Mouse (Mus musculus) frontal cortex, postnatal 36 days (tissue): ENCODE data around the gene Clec11a.

Experiments
- DNase-seq, 2 experiments: peaks; one replicate each; pipeline ENCODE4 v3.0.0; 2022; ENCODE audit warnings: low spot score in 2 of 2

Clec11a gene

DNA sequence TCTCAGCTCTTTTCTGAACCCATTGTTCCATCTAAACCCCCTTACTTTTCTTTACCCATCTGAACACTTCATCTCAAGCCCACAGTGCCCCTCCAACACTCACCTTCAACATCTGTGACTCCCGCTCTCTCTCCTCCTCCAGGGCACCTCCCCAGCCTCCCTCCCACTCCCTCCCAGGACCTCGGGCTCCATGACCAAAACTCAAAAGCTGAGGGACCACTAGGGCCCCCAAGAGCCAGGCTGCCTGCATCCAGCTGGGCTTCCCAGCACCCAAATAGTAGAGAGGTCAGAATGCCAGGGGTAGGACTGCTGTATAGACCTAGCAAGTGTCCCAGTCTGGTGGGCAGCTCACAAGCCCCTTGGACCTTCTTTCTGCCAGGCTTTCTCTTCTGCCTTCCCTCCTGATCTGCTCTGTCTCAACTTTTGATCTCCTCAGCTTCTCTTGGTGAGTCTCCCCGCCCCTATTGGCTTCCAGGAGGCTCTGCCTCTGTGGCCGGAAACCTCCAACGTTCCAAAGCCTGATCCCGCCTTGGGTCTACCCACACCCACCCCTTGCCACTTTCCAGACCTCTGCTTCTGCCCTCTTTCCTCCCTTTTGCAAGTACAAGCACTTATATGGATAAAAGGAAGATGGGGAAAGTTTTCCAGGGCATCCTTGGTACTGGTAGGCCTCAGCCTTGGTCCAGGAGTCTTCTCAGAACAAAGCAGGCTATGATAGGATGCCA, at the start of gene Clec11a:
Clec11a (minus strand) TSS at position 387 of the 725 bp plus-strand sequence.
- DNase-seq: no peak

- DNase-seq: no peak
Observed at GRCm38 (mm10) chr7:44355411-44355810, 48.7 kb upstream of the Clec11a start.

DNA sequence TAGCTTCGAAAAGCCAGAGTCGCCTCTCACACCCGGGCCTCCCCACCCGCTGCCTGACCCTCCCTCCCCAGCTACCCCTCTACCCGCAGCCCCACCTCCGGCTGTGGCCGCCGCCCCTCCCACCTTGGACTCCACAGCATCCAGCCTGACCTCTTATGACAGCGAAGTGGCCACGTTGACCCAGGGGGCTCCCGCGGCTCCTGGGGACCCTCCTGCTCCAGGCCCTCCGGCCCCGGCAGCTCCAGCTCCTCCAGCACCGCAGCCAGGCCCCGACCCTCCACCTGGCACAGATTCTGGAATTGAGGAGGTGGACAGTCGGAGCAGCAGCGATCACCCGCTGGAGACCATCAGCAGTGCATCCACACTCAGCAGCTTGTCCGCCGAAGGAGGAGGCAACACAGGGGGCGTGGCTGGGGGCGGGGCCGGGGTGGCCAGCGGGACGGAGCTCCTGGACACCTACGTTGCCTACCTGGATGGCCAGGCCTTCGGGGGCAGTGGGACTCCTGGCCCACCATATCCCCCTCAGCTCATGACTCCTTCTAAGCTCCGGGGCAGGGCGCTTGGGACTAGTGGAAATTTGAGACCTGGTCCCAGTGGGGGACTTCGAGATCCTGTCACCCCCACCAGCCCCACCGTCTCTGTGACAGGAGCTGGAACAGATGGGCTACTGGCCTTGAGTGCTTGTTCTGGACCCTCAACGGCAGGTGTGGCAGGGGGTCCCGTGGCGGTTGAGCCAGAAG, 47.1 kb upstream of the Clec11a start:
- no peak for DNase-seq

- no peak for DNase-seq
Observed at GRCm38 (mm10) chr7:44352750-44353600, 46.3 kb upstream of the Clec11a start.

- no peak for DNase-seq
Observed at GRCm38 (mm10) chr7:44351881-44352749, 45.4 kb upstream of the Clec11a start.

- DNase-seq: peak; percentile 83 to 93
Observed at GRCm38 (mm10) chr7:44350957-44351711, 44.4 kb upstream of the Clec11a start.

DNA sequence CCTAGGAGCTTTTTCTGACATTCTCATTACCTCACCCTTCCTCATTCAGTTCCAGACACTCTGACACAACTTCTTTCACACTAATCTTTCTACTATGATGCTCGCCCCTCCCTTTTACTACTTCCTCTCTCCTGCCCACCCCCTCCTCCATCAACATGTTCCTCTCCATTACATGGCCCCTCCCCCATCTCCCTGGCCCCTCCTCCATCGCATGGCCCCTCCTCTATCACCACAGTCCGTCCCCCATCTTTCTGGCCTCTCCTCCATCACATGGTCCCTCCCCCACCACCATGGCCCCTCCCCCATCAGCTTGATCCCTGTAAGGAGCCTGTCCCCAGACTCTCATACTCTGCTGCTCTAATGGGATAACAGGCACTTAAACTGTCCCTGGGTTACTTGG, 42.3 kb upstream of the Clec11a start:
- no peak for DNase-seq

DNA sequence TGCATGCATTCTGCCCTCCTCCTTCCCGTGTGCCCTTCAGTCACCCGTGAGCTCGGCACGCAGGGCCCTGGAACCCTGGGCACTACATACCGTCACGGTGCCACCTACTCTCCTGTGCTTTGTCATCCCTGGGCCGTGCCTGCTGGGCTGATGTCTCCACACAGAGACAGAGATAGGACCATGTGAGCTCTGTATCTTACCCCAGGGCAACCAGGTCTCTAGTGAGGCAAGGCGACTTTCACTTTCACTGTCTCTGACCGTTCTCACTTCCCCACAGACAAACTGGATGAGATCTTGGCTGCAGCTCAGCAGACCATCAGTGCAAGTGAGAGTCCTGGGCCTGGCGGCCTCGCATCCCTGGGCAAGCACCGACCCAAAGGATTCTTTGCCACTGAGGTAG, 37.9 kb upstream of the Clec11a start:
- no peak for DNase-seq

DNA sequence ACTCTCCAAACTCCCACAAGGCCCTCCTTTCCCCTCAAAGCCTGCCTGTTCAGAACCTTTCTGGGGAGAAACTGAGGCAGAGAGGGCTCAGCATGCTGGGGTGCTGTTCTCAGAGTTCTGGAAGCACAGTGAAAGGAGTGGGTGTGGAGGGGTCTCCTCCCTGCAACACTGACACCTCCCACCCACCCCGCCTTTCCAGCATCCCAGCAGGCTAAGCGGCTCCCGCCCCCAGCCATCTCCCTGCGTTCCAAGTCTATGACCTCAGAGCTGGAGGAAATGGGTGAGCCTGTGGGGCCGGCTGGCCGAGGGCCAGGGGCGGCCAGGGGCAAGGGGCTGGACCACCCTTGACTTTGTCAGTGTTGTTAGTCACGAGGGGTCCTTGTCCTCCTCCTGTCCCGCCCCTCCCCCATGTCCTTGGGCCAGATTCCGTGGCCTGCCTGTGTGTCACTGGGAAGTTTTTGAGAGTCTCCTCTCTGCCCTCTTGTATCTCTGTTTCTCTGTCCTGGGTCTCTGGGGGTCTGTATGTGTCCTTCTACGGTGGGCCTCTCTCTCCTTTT, 36.8 kb upstream of the Clec11a start:
- no peak for DNase-seq

GRCm38 (mm10) chr7:44341714-44342113, 35.0 kb upstream of the Clec11a start:
- DNase-seq: no peak

DNA sequence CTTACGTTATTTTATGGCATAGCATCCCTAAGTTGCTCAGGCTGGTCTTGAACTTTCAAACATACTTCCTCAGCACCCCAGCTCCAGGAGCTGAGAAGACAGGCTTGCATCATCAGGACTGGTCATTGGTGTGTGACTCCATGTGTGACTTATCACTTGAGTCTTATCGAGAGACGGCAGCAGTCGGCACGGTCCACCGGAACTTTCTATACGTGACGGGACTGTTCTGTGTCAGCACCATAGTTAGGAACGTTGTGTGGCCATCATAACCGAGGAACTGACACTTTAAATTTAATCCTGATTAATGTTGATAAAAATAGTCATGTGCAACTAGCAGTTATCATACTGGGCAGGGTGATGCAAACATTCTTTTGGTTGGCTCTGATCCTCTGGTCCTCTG, 34.4 kb upstream of the Clec11a start:
- DNase-seq: no peak

GRCm38 (mm10) chr7:44340226-44340625, 33.5 kb upstream of the Clec11a start:
- no peak for DNase-seq

DNA sequence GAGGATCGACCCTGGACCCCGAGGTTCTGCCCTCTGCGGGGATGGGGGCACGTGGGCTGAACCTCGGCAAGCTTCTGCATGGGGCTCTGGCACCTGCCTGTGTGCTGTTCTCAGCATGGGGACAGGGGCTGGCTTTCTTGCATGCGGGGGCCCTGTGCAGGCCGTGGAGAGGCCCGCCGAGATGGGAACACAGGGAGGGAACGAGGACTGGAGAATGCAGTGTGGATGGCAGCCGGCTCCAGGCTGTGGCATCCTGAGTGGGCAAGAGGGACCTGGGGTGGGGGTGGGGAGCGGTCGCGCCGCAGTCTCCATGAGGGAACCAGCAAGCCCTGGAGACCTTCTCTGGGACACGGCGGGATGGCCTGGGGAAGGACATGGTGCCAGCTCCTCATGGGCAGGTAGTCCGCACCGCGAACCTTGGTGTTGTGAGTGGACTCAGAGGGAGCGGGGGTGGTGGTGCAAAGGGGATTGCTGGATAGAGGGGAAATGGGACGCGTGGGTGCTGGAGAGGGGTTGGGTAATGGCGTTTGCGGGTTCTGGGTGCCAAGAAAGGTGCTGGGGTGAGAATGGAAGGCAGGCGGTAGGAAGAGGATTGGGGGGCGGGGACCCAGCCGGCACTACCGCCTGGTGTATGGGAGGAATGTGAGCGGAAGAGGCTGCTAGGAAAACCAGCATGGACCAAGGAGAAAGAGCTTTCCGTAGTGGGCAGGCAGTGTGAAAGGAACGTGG, 30.6 kb upstream of the Clec11a start:
- DNase-seq: peak in 1 of 2 experiments; percentile 55

DNA sequence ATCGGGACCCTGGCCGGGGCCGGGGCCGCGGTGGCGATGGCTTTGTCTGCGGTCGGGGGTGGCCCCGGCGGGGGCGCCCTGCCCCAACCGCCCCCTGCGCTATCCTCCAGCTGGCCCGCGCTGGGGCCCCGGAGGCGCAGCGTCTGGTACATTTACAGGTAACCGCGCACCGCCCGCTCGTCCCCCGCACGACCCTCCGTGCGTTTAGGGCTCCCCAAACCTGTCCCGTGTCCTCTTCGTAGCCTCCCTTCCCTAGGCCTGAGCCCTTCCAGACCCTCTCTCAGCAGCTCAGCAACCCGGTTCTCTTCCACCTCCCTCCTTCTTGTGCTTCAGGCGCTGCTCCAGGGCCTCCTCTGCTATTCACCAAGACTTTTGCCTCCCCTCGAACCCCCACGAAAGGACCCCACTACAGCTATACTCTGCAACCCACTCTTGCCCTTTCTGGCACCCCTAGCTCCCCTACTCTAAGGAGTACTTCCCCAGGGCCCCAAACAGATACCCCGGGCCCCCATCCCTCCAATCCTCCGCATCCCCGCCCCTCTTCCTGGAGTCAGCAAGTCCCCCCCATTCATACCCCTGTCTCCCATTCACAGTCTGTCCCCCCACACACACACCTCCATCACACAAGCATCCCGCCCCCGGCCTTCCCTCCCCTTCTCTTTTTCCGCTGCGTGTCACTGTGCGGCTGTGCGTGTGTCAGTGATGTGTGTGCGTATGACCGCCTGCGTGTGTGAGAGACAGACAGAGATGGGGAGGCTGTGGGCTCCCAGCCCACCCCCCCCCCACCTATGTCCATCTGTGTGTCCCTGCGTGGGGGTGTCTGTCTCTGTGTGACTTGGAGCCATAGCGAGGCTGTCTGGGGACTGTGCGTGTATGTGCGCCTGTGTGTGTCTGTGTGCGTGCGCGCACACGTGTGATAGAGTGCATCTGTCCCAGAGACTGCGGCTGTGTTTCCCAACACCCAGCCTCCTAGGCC, 29.6 kb upstream of the Clec11a start:
- no peak for DNase-seq

GRCm38 (mm10) chr7:44335031-44335878, 28.6 kb upstream of the Clec11a start:
- DNase-seq: peak in 1 of 2 experiments; percentile 64

DNA sequence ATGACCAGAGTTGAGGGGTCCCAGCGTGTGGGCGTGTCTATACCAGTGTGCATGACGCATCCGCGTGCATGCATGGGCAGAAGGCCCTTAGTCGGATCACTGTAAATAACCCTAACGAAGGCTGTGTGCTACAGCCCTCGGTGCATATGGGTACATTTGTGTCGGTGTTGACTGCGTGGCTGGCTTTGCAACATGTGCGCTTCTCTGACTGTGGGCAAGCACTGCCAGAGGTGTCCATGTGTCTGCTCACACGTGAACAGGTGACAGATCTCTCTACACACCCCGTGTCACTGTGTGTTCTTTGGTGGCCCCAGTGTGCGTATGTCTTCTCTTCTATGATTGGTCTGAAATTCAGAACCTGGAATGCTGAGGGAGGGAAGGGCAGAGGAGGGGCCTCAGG, 27.4 kb upstream of the Clec11a start:
- no peak for DNase-seq

DNA sequence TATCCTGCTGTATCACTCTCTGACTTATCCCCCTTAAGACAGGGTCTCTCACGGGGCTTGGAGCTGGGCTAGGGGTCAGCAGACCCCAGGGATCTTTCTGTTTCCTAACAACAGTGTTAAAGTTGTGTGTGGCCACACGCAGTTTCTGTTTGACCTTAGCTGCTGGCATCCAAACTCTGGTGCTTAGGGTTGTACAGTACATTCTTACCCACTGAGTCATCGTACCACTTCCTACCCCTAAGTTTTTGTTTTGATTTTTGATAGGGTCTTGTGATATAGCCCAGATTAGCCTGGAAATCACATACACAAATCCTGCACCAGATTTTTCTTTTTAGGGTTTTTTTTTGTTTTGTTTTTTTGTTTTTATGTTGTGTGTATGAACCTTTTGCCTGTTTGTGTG, 25.6 kb upstream of the Clec11a start:
- DNase-seq: no peak
